Mouse (Mus musculus) C2C12 (cell line): ENCODE results near the gene Clip2.
"Not testable (repeated sequence)": the region's sequence is repeated elsewhere in the genome, so short reads cannot be mapped to it uniquely, and the experiment has no call there.

Experiments
- CTCF ChIP-seq: IDR thresholded peaks from one replicate; pipeline ENCODE4 v1.5.1; 2011; ENCODE audit not compliant: control insufficient read depth, insufficient read depth, insufficient read length
- USF1 ChIP-seq: IDR thresholded peaks from one replicate; pipeline ENCODE4 v1.6.1; 2011; ENCODE audit warnings: low read depth, mild to moderate bottlenecking, control low read depth, moderate library complexity

- not testable (repeated sequence) for TF ChIP-seq CTCF, USF1
These were observed 76.5 kb downstream of the Clip2 start for GRCm38 (mm10) chr5:134475686-134476085.
